Mouse (Mus musculus): ENCODE data around the gene Afmid. TPM values are rescaled to one million over a fixed set of nuclear protein-coding genes. Genes with fewer than 3 reads are reported as not detected.
"Not testable (repeated sequence)": the region's sequence is repeated elsewhere in the genome, so short reads cannot be mapped to it uniquely, and the experiment has no call there.

The Afmid gene
- polyA plus RNA-seq, 1 experiment from 2014 or later: 6.1 TPM

DNA sequence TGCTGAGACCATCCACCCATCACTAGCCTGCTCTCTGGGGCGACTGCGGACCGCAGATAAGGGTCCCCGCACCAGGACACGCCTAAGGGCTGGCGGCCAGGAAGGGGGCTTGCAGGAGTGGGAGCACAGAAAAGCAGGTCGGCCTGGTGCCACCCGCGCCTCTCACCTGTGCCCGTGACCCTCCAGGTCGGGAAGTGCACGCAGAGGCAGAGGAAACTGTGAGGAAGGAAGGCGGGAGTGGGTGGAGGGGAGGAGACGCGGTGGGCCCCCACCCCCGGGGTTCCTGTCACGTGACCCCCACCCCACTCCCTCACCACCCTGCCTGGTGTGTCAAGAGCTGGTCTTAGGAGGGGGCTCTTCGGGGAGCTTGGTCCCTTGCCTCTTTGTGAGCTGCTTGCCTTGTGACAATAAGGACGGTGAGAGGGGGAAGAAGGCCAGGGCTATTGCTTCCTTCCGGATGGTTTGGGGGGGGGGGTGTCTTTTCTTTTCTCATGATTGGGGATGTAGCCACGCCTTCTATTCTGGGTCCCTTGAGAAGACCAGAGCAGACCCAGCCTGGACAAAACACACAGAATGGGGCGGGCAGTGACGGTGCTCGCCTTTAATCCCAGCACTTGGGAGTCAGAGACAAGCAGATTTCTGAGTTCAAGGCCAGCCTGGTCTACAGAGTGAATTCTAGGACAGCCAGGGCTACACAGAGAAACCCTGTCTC is 43.6 kb upstream of the Afmid start, which contains the start of the genes Tmc8 and Tmc6:
TSS of gene Tmc8 (plus strand) at position 84 of the 712 bp plus-strand sequence.
TSS of gene Tmc6 (minus strand) at position 206 of the 712 bp plus-strand sequence.
- Histone ChIP-seq H3K4me3 (ENCODE audit: low read length) (peak within 1 kb of the TSS; percentile 65), H3K9ac (replicated peaks; ENCODE audit: low read length) (peak within 1 kb of the TSS; percentile 70), H3K4me1 (ENCODE audit: insufficient read depth, low read length) (peaks cover 46% of the 10 kb centered on the region), H3K27me3 (ENCODE audit: insufficient read depth, low read length) (no peaks in the 10 kb centered on the region), H3K4me2 (replicated peaks; ENCODE audit: low read depth, low read length) (peak within 1 kb of the TSS; percentile 97), H3K36me3 (ENCODE audit: insufficient read depth, low read length) (no peaks in the 10 kb centered on the region), H3K9me3 (ENCODE audit: low read length) (no peaks in the 10 kb centered on the region), H3K27ac (ENCODE audit: low read length) (peak within 1 kb of the TSS; percentile 89)
- 49% methylated on average over 24 of the region's 24 CpGs for WGBS
- no peak for ATAC-seq (ENCODE audit: low FRiP score, low TSS enrichment)

DNA sequence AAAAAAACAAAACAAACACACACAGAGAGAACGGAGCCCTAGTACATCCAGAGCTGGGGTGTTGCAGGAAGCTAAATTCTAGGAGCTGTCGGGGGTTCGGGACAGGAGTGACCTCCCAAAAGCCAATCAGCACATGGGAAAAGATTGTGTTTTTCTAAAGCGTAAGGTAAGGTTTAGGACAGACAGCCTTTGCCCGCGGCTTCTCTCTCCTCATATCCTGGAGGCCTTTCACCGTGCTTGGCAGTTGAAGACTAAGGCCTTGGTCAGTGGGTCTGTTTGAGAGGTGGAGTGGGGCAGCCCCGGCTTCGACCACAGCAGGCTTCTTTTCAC is 43.1 kb upstream of the Afmid start:
- H3K36me3 ChIP-seq (ENCODE audit: insufficient read depth, low read length): no peaks in the 10 kb centered on the region
- peak overlapping the region; percentile 70 for H3K9ac ChIP-seq (replicated peaks; ENCODE audit: low read length)
- peak overlapping the region; percentile 62 for H3K4me2 ChIP-seq (replicated peaks; ENCODE audit: low read depth, low read length)
- peaks cover 46% of the 10 kb centered on the region for H3K4me1 ChIP-seq (ENCODE audit: insufficient read depth, low read length)
- peak overlapping the region; percentile 41 for H3K4me3 ChIP-seq (ENCODE audit: low read length)
- no peak for ATAC-seq (ENCODE audit: low FRiP score, low TSS enrichment)
- WGBS: 55% methylated on average over 9 of the region's 9 CpGs
- peak overlapping the region; percentile 67; the same call in 1 of the 2 replicates for H3K27ac ChIP-seq (ENCODE audit: low read length)
- H3K9me3 ChIP-seq (ENCODE audit: low read length): no peaks in the 10 kb centered on the region
- no peaks in the 10 kb centered on the region for H3K27me3 ChIP-seq (ENCODE audit: insufficient read depth, low read length)

DNA sequence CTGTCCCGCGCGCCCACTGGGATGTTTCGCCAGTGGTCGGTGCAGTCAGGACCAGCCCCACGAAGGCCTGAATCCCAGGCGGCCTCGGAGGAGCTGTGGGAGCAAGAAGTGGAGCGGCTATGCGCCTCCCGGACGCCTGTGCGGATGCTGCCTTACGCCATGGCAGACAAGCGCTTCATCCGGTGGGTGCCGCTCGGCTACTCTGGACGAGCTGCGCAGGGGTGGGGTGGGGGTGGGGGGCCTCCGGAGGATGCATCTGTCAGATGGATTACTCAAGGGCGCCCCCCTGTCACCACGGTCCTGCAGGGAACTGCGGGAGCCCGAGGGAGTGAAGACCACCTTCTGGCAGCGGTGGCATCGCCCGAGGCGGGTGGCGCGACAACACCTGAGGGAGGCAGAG is 42.6 kb upstream of the Afmid start:
- Histone ChIP-seq H3K9ac (replicated peaks; ENCODE audit: low read length) (peak overlapping the region; percentile 70), H3K4me3 (ENCODE audit: low read length) (peak overlapping the region; percentile 41), H3K36me3 (ENCODE audit: insufficient read depth, low read length) (no peaks in the 10 kb centered on the region), H3K27me3 (ENCODE audit: insufficient read depth, low read length) (no peaks in the 10 kb centered on the region), H3K4me1 (ENCODE audit: insufficient read depth, low read length) (peaks cover 46% of the 10 kb centered on the region), H3K27ac (ENCODE audit: low read length) (peak overlapping the region; percentile 67; the same call in 1 of the 2 replicates), H3K4me2 (replicated peaks; ENCODE audit: low read depth, low read length) (peak overlapping the region; percentile 62), H3K9me3 (ENCODE audit: low read length) (no peaks in the 10 kb centered on the region)
- ATAC-seq (ENCODE audit: low FRiP score, low TSS enrichment): no peak
- WGBS: 3% methylated on average over 31 of the region's 31 CpGs

DNA sequence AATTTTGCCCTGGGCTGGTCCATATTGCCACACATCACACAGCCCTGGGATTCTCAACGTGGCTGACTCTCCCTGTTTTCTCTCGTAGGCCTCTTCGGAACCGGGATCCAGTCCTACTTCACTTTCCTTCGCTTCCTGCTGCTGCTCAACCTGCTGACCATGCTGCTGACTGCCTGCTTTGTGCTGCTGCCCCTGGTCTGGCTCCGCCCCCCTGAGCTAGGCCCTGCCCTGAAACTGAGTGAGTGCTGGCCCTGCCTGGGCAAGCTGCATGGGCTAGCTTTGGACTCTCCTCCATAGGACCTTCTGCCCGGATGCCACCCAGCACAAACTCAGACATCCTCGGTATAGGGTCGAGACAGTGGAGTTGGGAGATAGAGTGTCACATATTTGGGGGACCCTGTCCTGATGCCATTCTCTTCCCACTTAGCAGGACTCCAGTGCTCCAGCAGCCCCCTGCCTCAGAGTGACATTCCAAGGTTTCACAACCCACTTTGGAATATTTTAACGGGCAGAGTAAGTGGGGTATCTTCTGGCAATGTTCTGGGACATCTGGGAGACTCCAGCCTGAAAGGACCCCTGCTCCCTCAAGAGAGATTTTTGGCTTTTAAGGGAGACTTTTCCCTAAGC is 41.9 kb upstream of the Afmid start:
- H3K27ac ChIP-seq (ENCODE audit: low read length): no peak overlapping the region
- peak overlapping the region; percentile 70 for H3K9ac ChIP-seq (replicated peaks; ENCODE audit: low read length)
- no peak for ATAC-seq (ENCODE audit: low FRiP score, low TSS enrichment)
- H3K4me2 ChIP-seq (replicated peaks; ENCODE audit: low read depth, low read length): peak overlapping the region; percentile 62
- no peaks in the 10 kb centered on the region for H3K9me3 ChIP-seq (ENCODE audit: low read length)
- H3K36me3 ChIP-seq (ENCODE audit: insufficient read depth, low read length): no peaks in the 10 kb centered on the region
- H3K4me3 ChIP-seq (ENCODE audit: low read length): peak overlapping the region; percentile 41
- 42% methylated on average over 10 of the region's 10 CpGs for WGBS
- H3K4me1 ChIP-seq (ENCODE audit: insufficient read depth, low read length): peaks cover 39% of the 10 kb centered on the region
- no peaks in the 10 kb centered on the region for H3K27me3 ChIP-seq (ENCODE audit: insufficient read depth, low read length)

DNA sequence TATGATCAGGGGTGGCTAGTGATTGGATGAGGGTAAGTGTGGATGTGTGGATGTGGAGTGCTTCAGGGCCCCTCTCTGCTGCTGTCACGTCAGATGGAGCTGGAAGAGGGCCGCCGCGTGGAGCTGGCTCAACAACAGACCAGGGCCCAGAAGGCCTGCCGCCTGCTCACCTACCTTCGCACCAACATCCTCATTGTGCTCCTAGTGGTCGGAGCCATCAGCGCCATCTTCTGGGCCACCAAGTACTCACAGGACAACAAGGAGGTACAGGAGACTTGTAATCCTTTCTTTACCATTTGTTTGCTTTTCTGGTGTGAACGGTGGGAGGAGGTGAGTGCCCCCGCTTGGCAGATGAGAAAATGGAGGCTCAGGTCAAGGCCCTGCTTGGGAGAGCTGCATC is 39.4 kb upstream of the Afmid start:
- 10% methylated on average over 10 of the region's 10 CpGs for WGBS
- no peak overlapping the region for H3K27ac ChIP-seq (ENCODE audit: low read length)
- H3K9me3 ChIP-seq (ENCODE audit: low read length): no peaks in the 10 kb centered on the region
- H3K36me3 ChIP-seq (ENCODE audit: insufficient read depth, low read length): no peaks in the 10 kb centered on the region
- H3K4me2 ChIP-seq (replicated peaks; ENCODE audit: low read depth, low read length): no peak overlapping the region
- H3K9ac ChIP-seq (replicated peaks; ENCODE audit: low read length): peak overlapping the region; percentile 1; the same call in 1 of the 2 replicates
- no peak overlapping the region for H3K4me3 ChIP-seq (ENCODE audit: low read length)
- H3K4me1 ChIP-seq (ENCODE audit: insufficient read depth, low read length): peaks cover 30% of the 10 kb centered on the region
- ATAC-seq (ENCODE audit: low FRiP score, low TSS enrichment): no peak
- no peaks in the 10 kb centered on the region for H3K27me3 ChIP-seq (ENCODE audit: insufficient read depth, low read length)

DNA sequence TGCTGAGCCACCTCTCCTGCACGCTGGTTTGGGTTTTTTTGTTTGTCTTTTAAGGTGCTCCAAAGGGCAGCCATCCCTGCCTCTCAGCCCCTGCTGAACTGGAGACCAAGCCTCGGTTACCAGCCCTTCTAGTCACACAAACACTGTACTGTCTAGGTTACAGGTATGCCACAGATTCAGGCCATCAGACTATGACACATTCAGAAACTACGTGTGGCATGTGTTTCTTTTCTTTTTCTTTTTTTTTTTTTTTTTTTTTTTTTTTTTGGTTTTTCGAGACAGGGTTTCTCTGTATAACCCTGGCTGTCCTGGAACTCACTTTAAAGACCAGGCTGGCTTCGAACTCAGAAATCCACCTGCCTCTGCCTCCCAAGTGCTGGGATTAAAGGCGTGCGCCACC is 37.2 kb upstream of the Afmid start:
- H3K9me3 ChIP-seq (ENCODE audit: low read length); H3K27me3 ChIP-seq (ENCODE audit: insufficient read depth, low read length); H3K36me3 ChIP-seq (ENCODE audit: insufficient read depth, low read length); H3K27ac ChIP-seq (ENCODE audit: low read length); H3K4me2 ChIP-seq (replicated peaks; ENCODE audit: low read depth, low read length); H3K9ac ChIP-seq (replicated peaks; ENCODE audit: low read length); H3K4me3 ChIP-seq (ENCODE audit: low read length); ATAC-seq (ENCODE audit: low FRiP score, low TSS enrichment): not testable (repeated sequence)
- peaks cover 25% of the 10 kb centered on the region for H3K4me1 ChIP-seq (ENCODE audit: insufficient read depth, low read length)
- WGBS: 80% methylated on average over 7 of the region's 7 CpGs

DNA sequence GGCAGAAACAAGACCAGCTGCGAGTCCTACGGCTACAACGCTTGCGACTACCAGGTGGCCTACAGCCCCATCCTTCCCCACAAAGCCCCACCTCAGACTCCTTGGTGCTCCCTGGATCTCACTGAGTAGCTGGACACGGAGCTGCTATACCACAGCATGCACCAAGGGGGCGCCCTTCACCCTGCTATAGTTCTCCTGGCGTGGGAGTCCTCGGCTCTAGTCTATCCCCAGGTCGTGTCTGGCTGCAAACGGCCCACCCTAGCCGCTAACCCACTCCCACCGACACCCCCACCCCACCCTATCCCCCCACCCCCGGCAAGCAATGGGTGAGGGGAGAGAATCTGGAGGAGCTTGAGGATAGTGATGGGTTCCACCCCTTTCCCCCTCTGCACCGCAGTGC is 35.4 kb upstream of the Afmid start:
- H3K9me3 ChIP-seq (ENCODE audit: low read length): no peaks in the 10 kb centered on the region
- H3K36me3 ChIP-seq (ENCODE audit: insufficient read depth, low read length): no peaks in the 10 kb centered on the region
- WGBS: 3% methylated on average over 14 of the region's 14 CpGs
- peak; percentile 43 for ATAC-seq (ENCODE audit: low FRiP score, low TSS enrichment)
- peak overlapping the region; percentile 32 for H3K4me3 ChIP-seq (ENCODE audit: low read length)
- H3K27me3 ChIP-seq (ENCODE audit: insufficient read depth, low read length): no peaks in the 10 kb centered on the region
- peak overlapping the region; percentile 54 for H3K9ac ChIP-seq (replicated peaks; ENCODE audit: low read length)
- peaks cover 24% of the 10 kb centered on the region for H3K4me1 ChIP-seq (ENCODE audit: insufficient read depth, low read length)
- H3K27ac ChIP-seq (ENCODE audit: low read length): 0 out of 2 replicates have a peak overlapping the region, but pooled peaks have one; percentile 38
- peak overlapping the region; percentile 57 for H3K4me2 ChIP-seq (replicated peaks; ENCODE audit: low read depth, low read length)

DNA sequence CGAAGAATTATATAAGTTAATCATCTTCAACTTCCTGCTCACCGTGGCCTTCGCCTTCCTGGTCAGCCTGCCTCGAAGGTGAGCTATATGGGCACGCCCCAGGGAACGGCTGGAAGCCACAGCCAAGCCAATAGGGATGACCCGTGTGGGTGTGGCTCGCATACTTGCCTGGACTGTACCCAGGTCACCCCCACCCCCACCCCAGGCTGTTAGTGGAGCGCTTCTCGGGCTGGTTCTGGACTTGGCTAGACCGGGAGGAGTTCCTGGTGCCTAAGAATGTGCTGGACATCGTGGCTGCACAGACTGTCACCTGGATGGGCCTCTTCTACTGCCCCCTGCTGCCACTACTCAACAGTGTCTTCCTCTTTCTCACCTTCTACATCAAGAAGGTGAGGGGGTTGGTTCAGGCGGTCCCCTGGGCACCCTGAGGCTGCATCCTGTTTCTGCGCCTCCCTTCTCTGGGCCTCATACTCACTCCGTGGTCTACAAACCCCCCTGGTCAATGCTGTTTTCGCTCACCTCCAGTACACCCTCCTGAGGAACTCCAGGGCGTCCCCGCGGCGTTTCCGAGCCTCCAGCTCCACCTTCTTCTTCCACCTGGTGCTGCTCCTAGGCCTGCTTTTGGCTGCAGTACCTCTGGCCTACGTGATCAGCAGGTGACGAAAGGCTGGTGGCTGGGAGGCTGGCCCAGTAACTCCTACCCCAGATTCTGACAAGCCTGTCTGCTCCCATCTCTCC is 34.9 kb upstream of the Afmid start:
- Histone ChIP-seq H3K36me3 (ENCODE audit: insufficient read depth, low read length) (no peaks in the 10 kb centered on the region), H3K4me3 (ENCODE audit: low read length) (peak overlapping the region; percentile 32), H3K27me3 (ENCODE audit: insufficient read depth, low read length) (no peaks in the 10 kb centered on the region), H3K9me3 (ENCODE audit: low read length) (no peaks in the 10 kb centered on the region), H3K4me1 (ENCODE audit: insufficient read depth, low read length) (peaks cover 24% of the 10 kb centered on the region), H3K4me2 (replicated peaks; ENCODE audit: low read depth, low read length) (peak overlapping the region; percentile 57), H3K27ac (ENCODE audit: low read length) (0 out of 2 replicates have a peak overlapping the region, but pooled peaks have one; percentile 43), H3K9ac (replicated peaks; ENCODE audit: low read length) (peak overlapping the region; percentile 54)
- 34% methylated on average over 23 of the region's 23 CpGs for WGBS
- ATAC-seq (ENCODE audit: low FRiP score, low TSS enrichment): peak; percentile 87

DNA sequence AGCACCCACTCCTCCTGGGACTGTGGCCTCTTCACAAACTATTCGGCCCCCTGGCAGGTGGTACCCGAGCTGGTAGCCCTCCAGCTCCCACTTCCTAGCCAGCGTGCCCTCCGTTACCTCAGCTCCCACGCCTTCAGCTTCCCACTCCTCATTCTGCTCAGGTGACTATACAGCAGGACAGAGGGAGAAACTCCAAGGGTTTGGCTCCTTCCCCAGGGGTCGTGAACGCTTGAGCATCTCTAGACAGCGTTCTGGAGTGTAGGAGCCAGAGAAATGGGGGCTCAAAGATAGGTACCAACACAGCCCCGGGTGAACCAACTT is 34.3 kb upstream of the Afmid start:
- no peaks in the 10 kb centered on the region for H3K36me3 ChIP-seq (ENCODE audit: insufficient read depth, low read length)
- H3K27ac ChIP-seq (ENCODE audit: low read length): no peak overlapping the region
- H3K4me1 ChIP-seq (ENCODE audit: insufficient read depth, low read length): peaks cover 24% of the 10 kb centered on the region
- H3K27me3 ChIP-seq (ENCODE audit: insufficient read depth, low read length): no peaks in the 10 kb centered on the region
- no peak overlapping the region for H3K9ac ChIP-seq (replicated peaks; ENCODE audit: low read length)
- no peak overlapping the region for H3K4me2 ChIP-seq (replicated peaks; ENCODE audit: low read depth, low read length)
- no peak overlapping the region for H3K4me3 ChIP-seq (ENCODE audit: low read length)
- 87% methylated on average over 9 of the region's 9 CpGs for WGBS
- no peaks in the 10 kb centered on the region for H3K9me3 ChIP-seq (ENCODE audit: low read length)
- ATAC-seq (ENCODE audit: low FRiP score, low TSS enrichment): no peak

Measured in kidney, embryonic 16.5 days (tissue).